Mouse (Mus musculus) hindbrain, embryonic 15.5 days (tissue): ENCODE results near the gene Iqcf4. TPM values are rescaled to one million over a fixed set of nuclear protein-coding genes. Genes with fewer than 3 reads are reported as not detected.

Source experiments
- polyA plus RNA-seq: library from polyadenylated mRNA; unstranded; fragments of >200 nt; fragmentation: Nextera tagmentation; extraction: Ambion mirVana; gene quantifications from 2 replicates; pipeline ENCODE4 v1.2.1, GENCODE M21; 2015

The Iqcf4 gene
- polyA plus RNA-seq, 1 experiment from 2014 or later = not detected

Other genes with a start within 250 kb of the Iqcf4 start
- 13.3 and 15.0 TPM in 2 replicates for gene Dusp7, start 202.4 kb downstream of the Iqcf4 start, polyA plus RNA-seq
- 620 and 631 TPM in 2 replicates for gene Rpl29, start 141.5 kb downstream of the Iqcf4 start, polyA plus RNA-seq
- 22.9 and 24.9 TPM in 2 replicates for gene Acy1, start 132.7 kb downstream of the Iqcf4 start, polyA plus RNA-seq
- gene Abhd14b, start 123.5 kb downstream of the Iqcf4 start, polyA plus RNA-seq = 9.2 and 11.3 TPM in 2 replicates
- 77.0 and 80.7 TPM in 2 replicates for gene Abhd14a, start 123.3 kb downstream of the Iqcf4 start, polyA plus RNA-seq
- 246 and 264 TPM in 2 replicates for gene Pcbp4, start 117.7 kb downstream of the Iqcf4 start, polyA plus RNA-seq
- gene Gpr62, start 105.1 kb downstream of the Iqcf4 start, polyA plus RNA-seq = 1.4 TPM in 2 replicates
- gene Rrp9, start 95.0 kb downstream of the Iqcf4 start, polyA plus RNA-seq = 45.7 and 45.9 TPM in 2 replicates
- gene Parp3, start 94.0 kb downstream of the Iqcf4 start, polyA plus RNA-seq = 0.77 and 0.89 TPM in 2 replicates
- not detected in 2 replicates for gene Iqcf1, start 71.0 kb downstream of the Iqcf4 start, polyA plus RNA-seq
- gene Iqcf5, start 56.4 kb downstream of the Iqcf4 start, polyA plus RNA-seq = not detected in 2 replicates
- not detected in 2 replicates for gene Iqcf3, start 9.4 kb downstream of the Iqcf4 start, polyA plus RNA-seq
- gene Iqcf6, start 55.6 kb upstream of the Iqcf4 start, polyA plus RNA-seq = not detected in 2 replicates
- 8.7 and 9.7 TPM in 2 replicates for gene Grm2, start 85.1 kb upstream of the Iqcf4 start, polyA plus RNA-seq
- gene Tex264, start 114.9 kb upstream of the Iqcf4 start, polyA plus RNA-seq = 69.6 and 79.0 TPM in 2 replicates
- 6.1 and 7.4 TPM in 2 replicates for gene Rad54l2, start 218.2 kb upstream of the Iqcf4 start, polyA plus RNA-seq